Mouse (Mus musculus): ENCODE results near the gene Borcs7. TPM values are rescaled to one million over a fixed set of nuclear protein-coding genes. Genes with fewer than 3 reads are reported as not detected.

The Borcs7 gene
- polyA plus RNA-seq (2017; shearing (Covaris generic)) = 6.5 TPM

DNA sequence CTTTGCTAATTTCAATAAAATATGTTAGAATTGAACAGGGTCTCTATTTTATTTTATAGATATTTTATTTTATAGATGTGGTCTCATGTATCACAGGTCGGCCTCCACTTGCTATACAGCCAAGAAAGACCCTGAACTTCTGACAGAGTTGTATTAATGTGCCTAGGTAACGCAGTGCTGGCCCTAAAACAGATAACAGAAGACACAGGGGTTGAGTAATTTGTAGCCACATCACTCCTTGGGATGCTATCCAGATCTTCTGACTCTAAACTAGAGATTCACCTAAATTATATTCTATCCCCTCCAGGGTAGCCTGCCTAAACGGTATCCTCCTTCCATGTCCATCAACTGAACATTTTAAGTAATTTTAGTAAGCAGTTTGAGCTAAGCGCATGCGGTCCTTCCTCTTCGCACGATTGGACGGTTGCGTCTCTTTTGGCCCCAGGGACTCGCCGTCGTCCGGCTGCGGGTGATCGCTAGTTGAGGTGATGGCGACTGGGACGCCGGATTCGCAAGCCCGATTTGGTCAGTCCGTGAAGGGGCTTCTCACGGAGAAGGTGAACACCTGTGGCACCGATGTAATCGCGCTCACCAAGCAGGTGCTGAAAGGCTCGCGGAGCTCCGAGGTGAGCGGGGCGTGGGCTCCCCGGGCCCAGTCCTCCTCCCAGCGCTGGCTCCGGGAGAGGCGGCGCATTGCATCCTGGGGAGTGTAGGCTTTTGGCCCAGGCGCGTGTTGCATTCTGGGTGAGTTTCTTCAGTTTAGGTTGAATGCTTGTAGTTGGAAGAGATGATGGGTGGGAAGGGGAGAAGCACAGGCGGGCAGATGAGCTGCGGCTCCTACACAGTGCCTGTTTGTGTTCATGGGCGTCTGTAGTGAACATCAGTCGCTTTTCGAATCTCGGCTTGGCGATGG is at the start of gene Borcs7:
Borcs7 (plus strand) TSS at position 447 of the 913 bp plus-strand sequence.

DNA sequence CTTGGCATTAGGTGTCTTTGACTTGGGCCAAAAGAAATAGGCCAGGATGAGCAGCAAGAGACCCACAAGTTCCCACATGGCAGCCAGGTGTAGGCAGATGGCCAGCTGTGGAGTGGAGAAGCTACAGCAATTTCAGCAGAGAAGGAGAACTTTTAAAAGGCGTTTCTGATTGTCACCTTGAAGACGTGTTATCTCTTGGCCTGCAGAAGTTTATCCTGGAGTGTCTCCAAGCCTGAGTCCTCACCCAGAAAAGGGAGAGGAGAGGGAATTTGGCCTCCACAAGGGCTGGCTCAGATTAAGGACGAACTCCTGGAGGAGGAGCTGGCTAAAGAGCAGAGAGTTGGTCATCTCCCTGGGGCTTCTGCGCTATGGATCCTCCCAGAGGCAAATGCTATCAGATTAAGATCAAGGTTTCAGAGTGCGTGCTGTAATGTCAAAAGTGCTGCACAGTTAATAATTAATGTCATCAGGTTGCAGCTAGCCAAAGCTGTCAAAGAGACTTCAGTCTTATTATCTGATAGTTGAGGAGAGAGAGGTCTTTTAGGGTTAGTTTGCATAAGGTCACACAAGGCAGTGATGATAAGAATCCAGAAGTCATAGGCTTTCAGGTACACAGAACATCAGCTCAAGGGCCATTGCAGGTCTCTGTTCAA is 16.8 kb upstream of the Borcs7 start, which contains the start of gene Cyp17a1:
Cyp17a1 (minus strand) TSS at position 407 of the 653 bp plus-strand sequence.

DNA sequence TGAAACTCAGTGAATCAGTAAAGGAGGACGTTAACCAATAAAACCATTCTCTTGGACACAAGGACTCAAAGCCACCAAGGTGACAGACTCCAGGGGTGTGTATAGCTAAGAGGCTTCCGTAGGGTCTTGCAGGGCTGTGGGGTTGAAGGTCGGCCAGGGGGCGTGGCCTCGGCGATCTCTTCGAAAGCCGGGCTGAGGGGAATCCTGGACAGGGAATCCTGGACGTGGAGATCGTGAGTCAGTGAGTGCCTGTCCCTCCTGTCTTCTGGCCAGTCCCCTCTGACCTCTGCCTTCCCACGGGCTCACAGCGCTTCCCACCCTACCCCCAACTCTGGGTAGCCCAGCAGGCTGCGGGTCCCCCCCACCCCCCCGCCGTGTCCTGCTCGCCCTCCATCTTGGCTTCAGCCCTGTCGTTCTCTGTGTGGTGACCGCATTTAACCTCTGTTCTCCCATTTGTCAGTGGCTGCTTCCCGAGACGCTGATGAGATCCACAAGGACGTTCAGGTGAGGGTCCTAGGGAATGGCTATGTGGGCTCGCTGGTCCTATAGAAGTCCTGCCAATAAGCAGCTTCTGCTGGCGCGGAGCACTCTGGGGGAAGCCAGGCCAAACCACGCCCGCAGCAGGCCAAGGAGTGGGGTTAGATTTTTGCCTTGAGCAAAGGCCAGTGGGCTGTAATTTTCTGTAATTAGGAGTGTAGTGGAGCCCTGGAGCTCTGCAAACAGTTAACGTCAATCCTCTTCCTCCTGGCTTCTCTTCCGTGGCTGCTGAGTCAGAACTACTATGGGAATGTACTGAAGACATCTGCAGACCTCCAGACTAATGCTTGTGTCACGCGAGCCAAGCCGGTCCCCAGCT is 17.8 kb downstream of the Borcs7 start, which contains the start of gene As3mt:
As3mt (plus strand) TSS at position 163 of the 856 bp plus-strand sequence.

Other genes starting within 250 kb of the Borcs7 start
- 124 TPM for gene Trim8, start 188.2 kb upstream of the Borcs7 start, polyA plus RNA-seq (2017; shearing (Covaris generic))
- 16.9 TPM for gene Arl3, start 116.7 kb upstream of the Borcs7 start, polyA plus RNA-seq (2017; shearing (Covaris generic))
- gene Sfxn2, start 116.5 kb upstream of the Borcs7 start, polyA plus RNA-seq (2017; shearing (Covaris generic)) = 14.2 TPM
- gene Wbp1l, start 90.8 kb upstream of the Borcs7 start, polyA plus RNA-seq (2017; shearing (Covaris generic)) = 68.5 TPM
- 0.16 TPM for gene Cyp17a1, start 16.7 kb upstream of the Borcs7 start, polyA plus RNA-seq (2017; shearing (Covaris generic))
- 15.9 TPM for gene As3mt, start 17.6 kb downstream of the Borcs7 start, polyA plus RNA-seq (2017; shearing (Covaris generic))
- 3.5 TPM for gene Cnnm2, start 71.7 kb downstream of the Borcs7 start, polyA plus RNA-seq (2017; shearing (Covaris generic))